Comparison of ENCODE assay signal across 12 mouse cellular contexts in genomic region chr4:118295651-118296561, GRCm38 (mm10). TPM values are rescaled to one million over a fixed set of nuclear protein-coding genes. Genes with fewer than 3 reads are reported as not detected.
DNase-seq lines count a peak whose midpoint lies in the region; ATAC-seq lines count a peak whose summit lies in the region.
"Had no signal": no experiment of that assay in that cellular context is flagged by ENCODE, and none has a peak within 500 bp of the region (broad histone marks: within the 10 kb centered on the region; RNA-seq: fewer than 3 reads in every experiment).

No protein-coding gene starts in this region.

- H3K36me3 ChIP-seq in midbrain, embryonic 10.5 days, result no peaks in the 10 kb centered on the region
- H3K36me3 ChIP-seq in midbrain, embryonic 13.5 days, result no peaks in the 10 kb centered on the region
- H3K36me3 ChIP-seq: limb, embryonic 13.5 days; neural tube, embryonic 12.5 days had no signal

- H3K4me1 ChIP-seq in midbrain, embryonic 10.5 days, result peaks cover 44% of the 10 kb centered on the region
- H3K4me1 ChIP-seq in midbrain, embryonic 13.5 days (replicated peaks), result peaks cover 33% of the 10 kb centered on the region

- DNase-seq in midbrain, embryonic 10.5 days (ENCODE audit: low spot score), result no peak
- peak; percentile 72 for DNase-seq in MEL-GATA-1-ER (ENCODE audit: extremely low read depth, low read depth)
- peak; percentile 70 for DNase-seq in thymus, postnatal 14 days
- no peak for DNase-seq in testis, postnatal 10 days (ENCODE audit: low spot score)
- DNase-seq in kidney, postnatal 10 days, result no peak
- DNase-seq in adrenal gland, postnatal 36 days, result no peak

- H3K27ac ChIP-seq in midbrain, embryonic 10.5 days (replicated peaks), result 0 out of 2 replicates have a peak overlapping the region, but pooled peaks have one; percentile 1
- no peak overlapping the region for H3K27ac ChIP-seq in midbrain, embryonic 13.5 days
- H3K27ac ChIP-seq: limb, embryonic 13.5 days; neural tube, embryonic 12.5 days had no signal

- no peak overlapping the region for H3K9ac ChIP-seq in midbrain, embryonic 13.5 days (replicated peaks)
- H3K9ac ChIP-seq: limb, embryonic 13.5 days; neural tube, embryonic 12.5 days had no signal

- no peak overlapping the region for H3K4me3 ChIP-seq in midbrain, embryonic 10.5 days
- H3K4me3 ChIP-seq in midbrain, embryonic 13.5 days (replicated peaks), result no peak overlapping the region
- H3K4me3 ChIP-seq: limb, embryonic 13.5 days; neural tube, embryonic 12.5 days had no signal

- H3K27me3 ChIP-seq in midbrain, embryonic 10.5 days (ENCODE audit: low read depth, poor library complexity, severe bottlenecking), result peaks cover 33% of the 10 kb centered on the region
- H3K27me3 ChIP-seq in midbrain, embryonic 13.5 days, result 0 out of 2 replicates have a peak, but pooled peaks cover 4% of the 10 kb centered on the region
- H3K27me3 ChIP-seq: neural tube, embryonic 12.5 days had no signal

- no peak for ATAC-seq in midbrain, embryonic 13.5 days
- peak; percentile 89 for ATAC-seq in inflammation-experienced regulatory T-cells, adult 6 months
- ATAC-seq: hindbrain, embryonic 16.5 days; lung, postnatal 0 days had no signal

- H3K4me2 ChIP-seq in midbrain, embryonic 13.5 days (replicated peaks), result no peak overlapping the region
- H3K4me2 ChIP-seq: limb, embryonic 13.5 days; neural tube, embryonic 12.5 days had no signal

- H3K9me3 ChIP-seq in midbrain, embryonic 10.5 days (replicated peaks), result no peaks in the 10 kb centered on the region
- H3K9me3 ChIP-seq in midbrain, embryonic 13.5 days, result no peaks in the 10 kb centered on the region
- H3K9me3 ChIP-seq: limb, embryonic 13.5 days; neural tube, embryonic 12.5 days had no signal

- WGBS in midbrain, embryonic 10.5 days, result 63% methylated on average over 17 of the region's 17 CpGs
- 66% methylated on average over 17 of the region's 17 CpGs for WGBS in midbrain, embryonic 13.5 days

RNA-seq across cellular contexts. Expression of gene Ptprf, which starts 4.7 kb away (rescaled TPM):
- 94.4 and 103 TPM in 2 replicates for polyA plus RNA-seq in midbrain, embryonic 10.5 days (2016; fragmentation: Nextera tagmentation; extraction: Ambion mirVana)
- 80.3 and 91.8 TPM in 2 replicates for polyA plus RNA-seq in midbrain, embryonic 13.5 days (2015; fragmentation: Nextera tagmentation; extraction: Ambion mirVana)
- polyA plus RNA-seq in inflammation-experienced regulatory T-cells, adult 6 months (2017; shearing (Covaris generic)), result under 1 TPM; 0.11 to 0.92 (median 0.56) TPM
- 10 to 100 TPM; 47.2 to 91.8 TPM for total RNA-seq in adrenal gland, postnatal 36 days (2021)

Comparison
In these comparisons a context has a peak if more than half of its experiments do, and no peak if none do; other contexts are left out.
1. DNase-seq: peak in MEL-GATA-1-ER (single experiment) and thymus, postnatal 14 days (single experiment); none in midbrain, embryonic 10.5 days (single experiment), testis, postnatal 10 days (single experiment), kidney, postnatal 10 days (single experiment) and adrenal gland, postnatal 36 days (0 of 2).
2. RNA of gene Ptprf, which starts 4.7 kb away (polyA plus RNA-seq): 94.4 to 103 TPM in midbrain, embryonic 10.5 days and 80.3 to 91.8 TPM in midbrain, embryonic 13.5 days; 0.11 to 0.92 TPM in inflammation-experienced regulatory T-cells, adult 6 months; every median in the first group is over 10 times any median in the second.